Mouse (Mus musculus) layer of hippocampus, adult 9-11 months (tissue): ENCODE measurements around the gene Klb.
"Not testable (repeated sequence)": the region's sequence is repeated elsewhere in the genome, so short reads cannot be mapped to it uniquely, and the experiment has no call there.

Experiments
- DNase-seq: peaks from one replicate; pipeline ENCODE4 v3.0.0; 2022

The Klb gene

GRCm38 (mm10) chr5:65348168-65348567 lies at the start of gene Klb:
TSS of gene Klb (plus strand) at chr5:65348314.
- no peak for DNase-seq

GRCm38 (mm10) chr5:65299623-65300022 lies 48.5 kb upstream of the Klb start:
- not testable (repeated sequence) for DNase-seq

- DNase-seq: no peak
Observed at GRCm38 (mm10) chr5:65300121-65300520, 48.0 kb upstream of the Klb start.

- DNase-seq: peak; percentile 28
Observed at GRCm38 (mm10) chr5:65305516-65305915, 42.6 kb upstream of the Klb start.

- no peak for DNase-seq
Observed at GRCm38 (mm10) chr5:65308208-65308607, 39.9 kb upstream of the Klb start.

GRCm38 (mm10) chr5:65308866-65309265 lies 39.2 kb upstream of the Klb start:
- no peak for DNase-seq

- DNase-seq: no peak
Observed at GRCm38 (mm10) chr5:65319176-65319575, 28.9 kb upstream of the Klb start.

GRCm38 (mm10) chr5:65322165-65322564 lies 25.9 kb upstream of the Klb start:
- DNase-seq: no peak

GRCm38 (mm10) chr5:65324271-65324670 lies 23.8 kb upstream of the Klb start:
- no peak for DNase-seq

- DNase-seq: no peak
Observed at GRCm38 (mm10) chr5:65324758-65325355, 23.3 kb upstream of the Klb start.

GRCm38 (mm10) chr5:65326212-65326611 lies 21.9 kb upstream of the Klb start:
- no peak for DNase-seq

GRCm38 (mm10) chr5:65329971-65330370 lies 18.1 kb upstream of the Klb start:
- no peak for DNase-seq

- DNase-seq: no peak
Observed at GRCm38 (mm10) chr5:65334788-65335187, 13.3 kb upstream of the Klb start.

GRCm38 (mm10) chr5:65335298-65336074 lies 12.6 kb upstream of the Klb start, which contains the start of gene Rfc1:
TSS of gene Rfc1 (minus strand) at chr5:65335670.
- peak; percentile 91 for DNase-seq

GRCm38 (mm10) chr5:65336075-65336355 lies 12.1 kb upstream of the Klb start:
- DNase-seq: no peak

GRCm38 (mm10) chr5:65338394-65338793 lies 9.7 kb upstream of the Klb start:
- DNase-seq: no peak

GRCm38 (mm10) chr5:65340167-65340566 lies 7.9 kb upstream of the Klb start:
- DNase-seq: no peak

- no peak for DNase-seq
Observed at GRCm38 (mm10) chr5:65350508-65350907, 2.4 kb downstream of the Klb start.

- DNase-seq: no peak
Observed at GRCm38 (mm10) chr5:65354097-65354496, 6.0 kb downstream of the Klb start.

- DNase-seq: no peak
Observed at GRCm38 (mm10) chr5:65354985-65355384, 6.9 kb downstream of the Klb start.

- DNase-seq: no peak
Observed at GRCm38 (mm10) chr5:65356851-65357250, 8.7 kb downstream of the Klb start.

GRCm38 (mm10) chr5:65357771-65358170 lies 9.7 kb downstream of the Klb start:
- no peak for DNase-seq

- no peak for DNase-seq
Observed at GRCm38 (mm10) chr5:65367837-65368236, 19.7 kb downstream of the Klb start.

GRCm38 (mm10) chr5:65371551-65371950 lies 23.4 kb downstream of the Klb start:
- DNase-seq: no peak

- no peak for DNase-seq
Observed at GRCm38 (mm10) chr5:65374746-65375145, 26.6 kb downstream of the Klb start.
